Mouse (Mus musculus) ES-E14 (cell line): ENCODE measurements around the gene Lpp.

Experiments used
- CHD2 ChIP-seq: IDR thresholded peaks from 2 replicates; pipeline ENCODE4 v1.6.1; 2014; ENCODE audit warnings: mild to moderate bottlenecking, low read depth, low read length, inconsistent platforms
- MAFK ChIP-seq: IDR thresholded peaks from 2 replicates; pipeline ENCODE4 v1.6.1; 2014; ENCODE audit warnings: mild to moderate bottlenecking, low read depth, low read length, inconsistent platforms; ENCODE audit not compliant: insufficient read depth
- ZNF384 ChIP-seq: IDR thresholded peaks from 2 replicates; pipeline ENCODE4 v1.6.1; 2012; ENCODE audit warnings: low read depth, low read length, inconsistent platforms

- TF ChIP-seq CHD2 = no peak
- no peak for TF ChIP-seq ZNF384
- TF ChIP-seq MAFK = no peak
These were observed 589.5 kb downstream of the Lpp start for GRCm38 (mm10) chr16:24982828-24983227.
